Mouse (Mus musculus): ENCODE measurements around the gene Atg4d.
A peak's percentile ranks its signal among the peaks of the same experiment; 100 is the strongest.
"Not testable (repeated sequence)": the region's sequence is repeated elsewhere in the genome, so short reads cannot be mapped to it uniquely, and the experiment has no call there.

The Atg4d gene

GRCm38 (mm10) chr9:21243826-21244427 lies 21.2 kb upstream of the Atg4d start:
- peak; percentile 92 for DNase-seq

- DNase-seq: peak; percentile 82
Measured at GRCm38 (mm10) chr9:21244428-21245112, 20.5 kb upstream of the Atg4d start.

- no peak for DNase-seq
Measured at GRCm38 (mm10) chr9:21245113-21245487, 20.0 kb upstream of the Atg4d start.

GRCm38 (mm10) chr9:21246342-21246741 lies 18.8 kb upstream of the Atg4d start:
- DNase-seq: no peak

- DNase-seq: no peak
Measured at GRCm38 (mm10) chr9:21248326-21248725, 16.8 kb upstream of the Atg4d start, which contains the start of gene S1pr5. TSS of gene S1pr5 (minus strand) at chr9:21248443.

GRCm38 (mm10) chr9:21249629-21250508 lies 15.2 kb upstream of the Atg4d start:
- DNase-seq: no peak

- no peak for DNase-seq
Measured at GRCm38 (mm10) chr9:21250509-21250908, 14.6 kb upstream of the Atg4d start.

GRCm38 (mm10) chr9:21251116-21251735 lies 13.9 kb upstream of the Atg4d start:
- no peak for DNase-seq

- DNase-seq: no peak
Measured at GRCm38 (mm10) chr9:21254690-21255089, 10.4 kb upstream of the Atg4d start.

GRCm38 (mm10) chr9:21256349-21256748 lies 8.7 kb upstream of the Atg4d start:
- not testable (repeated sequence) for DNase-seq

- DNase-seq: no peak
Measured at GRCm38 (mm10) chr9:21260491-21261040, 4.5 kb upstream of the Atg4d start.

GRCm38 (mm10) chr9:21261831-21262230 lies 3.3 kb upstream of the Atg4d start:
- DNase-seq: no peak

GRCm38 (mm10) chr9:21264272-21264999 lies 657 bp upstream of the Atg4d start:
- peak; percentile 57 for DNase-seq

- DNase-seq: peak; percentile 72
Measured at GRCm38 (mm10) chr9:21265611-21266010, 518 bp downstream of the Atg4d start.

- no peak for DNase-seq
Measured at GRCm38 (mm10) chr9:21266889-21267288, 1.8 kb downstream of the Atg4d start.

GRCm38 (mm10) chr9:21268305-21268704 lies 3.2 kb downstream of the Atg4d start:
- no peak for DNase-seq

GRCm38 (mm10) chr9:21269590-21269989 lies 4.5 kb downstream of the Atg4d start:
- DNase-seq: not testable (repeated sequence)

GRCm38 (mm10) chr9:21272391-21272790 lies 7.3 kb downstream of the Atg4d start:
- no peak for DNase-seq

- DNase-seq: no peak
Measured at GRCm38 (mm10) chr9:21273094-21273493, 8.0 kb downstream of the Atg4d start.

- no peak for DNase-seq
Measured at GRCm38 (mm10) chr9:21273520-21274228, 8.6 kb downstream of the Atg4d start.

GRCm38 (mm10) chr9:21274336-21274735 lies 9.2 kb downstream of the Atg4d start:
- DNase-seq: no peak

Data from cerebellum, adult 11-12 months (tissue).